Mouse (Mus musculus): ENCODE data around the gene Prex1. TPM values are rescaled to one million over a fixed set of nuclear protein-coding genes. Genes with fewer than 3 reads are reported as not detected.

The Prex1 gene
- polyA plus RNA-seq, 1 experiment from 2014 or later = 29.7 TPM

DNA sequence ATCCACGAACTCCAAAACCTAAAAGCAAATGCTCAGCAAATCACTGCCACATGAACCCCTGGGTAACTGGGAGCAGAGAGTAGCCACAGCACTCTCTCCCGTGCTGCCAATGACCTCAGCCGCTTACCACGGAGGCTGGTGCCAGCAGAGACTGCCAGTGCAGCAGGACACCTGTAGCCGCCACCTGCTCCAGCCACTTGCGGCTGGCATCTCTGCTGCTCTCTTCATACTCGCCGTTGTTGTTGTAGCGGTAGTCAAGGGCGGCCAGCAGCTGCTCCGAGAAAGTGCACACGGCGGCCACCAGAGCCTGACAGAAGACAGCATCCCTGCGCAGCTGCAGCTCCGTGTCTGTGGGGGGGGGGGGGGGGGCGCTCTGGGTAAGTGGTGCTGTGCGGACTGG, 138.2 kb downstream of the Prex1 start:
- Histone ChIP-seq H3K4me2 (ENCODE audit: low read depth, low read length, severe bottlenecking) (no peak overlapping the region), H3K27ac (ENCODE audit: low read depth, low read length) (no peak overlapping the region), H3K27me3 (ENCODE audit: control insufficient read depth, insufficient read depth, low read length) (no peaks in the 10 kb centered on the region), H3K4me3 (ENCODE audit: low read depth, low read length) (no peak overlapping the region), H3K9ac (ENCODE audit: low read length) (no peak overlapping the region), H3K4me1 (replicated peaks; ENCODE audit: control insufficient read depth, insufficient read depth, low read length) (no peaks in the 10 kb centered on the region), H3K9me3 (ENCODE audit: control insufficient read depth, low read length) (no peaks in the 10 kb centered on the region), H3K36me3 (ENCODE audit: control insufficient read depth, insufficient read depth, low read length) (no peaks in the 10 kb centered on the region; the same call in 1 of the 2 replicates)
- DNase-seq (ENCODE audit: low spot score) (no peak), ATAC-seq (replicated peaks; ENCODE audit: low FRiP score) (no peak)
- 74% methylated on average over 16 of the region's 17 CpGs for WGBS

DNA sequence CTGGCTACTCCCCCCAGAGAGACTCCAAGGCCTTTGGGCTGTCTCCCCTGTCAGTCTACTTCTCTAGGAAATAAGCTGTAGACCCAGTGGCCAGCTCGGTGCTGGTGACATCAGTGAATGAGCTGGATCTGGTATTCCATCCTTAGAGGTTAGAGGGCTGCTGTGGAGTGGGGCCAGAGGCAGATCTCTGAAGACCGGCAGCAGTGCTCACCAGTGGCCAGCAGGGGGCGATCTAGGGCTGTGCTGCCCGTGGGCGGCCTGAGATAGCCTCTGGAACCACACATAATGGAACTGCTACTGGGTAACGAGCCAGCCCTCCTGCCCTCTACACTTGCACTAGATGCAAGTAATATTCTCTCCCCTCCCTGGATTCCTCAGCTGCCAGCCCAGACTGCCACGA, 138.7 kb downstream of the Prex1 start:
- Histone ChIP-seq H3K4me2 (ENCODE audit: low read depth, low read length, severe bottlenecking) (no peak overlapping the region), H3K9ac (ENCODE audit: low read length) (no peak overlapping the region), H3K36me3 (ENCODE audit: control insufficient read depth, insufficient read depth, low read length) (no peaks in the 10 kb centered on the region; the same call in 1 of the 2 replicates), H3K4me3 (ENCODE audit: low read depth, low read length) (no peak overlapping the region), H3K27ac (ENCODE audit: low read depth, low read length) (no peak overlapping the region), H3K9me3 (ENCODE audit: control insufficient read depth, low read length) (no peaks in the 10 kb centered on the region), H3K27me3 (ENCODE audit: control insufficient read depth, insufficient read depth, low read length) (no peaks in the 10 kb centered on the region), H3K4me1 (replicated peaks; ENCODE audit: control insufficient read depth, insufficient read depth, low read length) (no peaks in the 10 kb centered on the region)
- DNase-seq (ENCODE audit: low spot score) (peak; percentile 89), ATAC-seq (replicated peaks; ENCODE audit: low FRiP score) (0 out of 2 replicates have a peak, but pooled peaks have one; percentile 36)
- 23% methylated on average over 7 of the region's 7 CpGs for WGBS

DNA sequence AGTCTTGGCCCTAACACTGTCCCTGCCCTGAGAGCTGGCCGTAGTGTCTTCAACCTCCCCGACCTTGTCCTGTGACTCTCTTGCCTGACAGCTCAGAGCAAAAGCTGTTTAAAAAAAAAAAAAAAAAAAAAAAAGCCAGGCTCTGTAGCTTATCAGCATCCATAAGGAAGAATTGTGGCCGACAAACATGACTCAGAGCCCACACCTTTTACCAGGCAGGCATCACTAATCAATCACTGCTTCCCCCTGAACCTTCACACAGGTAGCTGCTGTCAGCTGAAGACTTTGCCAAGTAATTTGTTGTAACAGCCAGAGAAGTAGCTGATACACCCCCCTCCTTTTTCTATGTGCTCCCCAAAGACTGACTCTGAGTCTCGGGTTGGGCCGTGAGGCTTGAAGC, 140.0 kb downstream of the Prex1 start:
- Histone ChIP-seq H3K4me3 (ENCODE audit: low read depth, low read length) (no peak overlapping the region), H3K9ac (ENCODE audit: low read length) (no peak overlapping the region), H3K36me3 (ENCODE audit: control insufficient read depth, insufficient read depth, low read length) (no peaks in the 10 kb centered on the region; the same call in 1 of the 2 replicates), H3K4me2 (ENCODE audit: low read depth, low read length, severe bottlenecking) (no peak overlapping the region), H3K4me1 (replicated peaks; ENCODE audit: control insufficient read depth, insufficient read depth, low read length) (no peaks in the 10 kb centered on the region), H3K27ac (ENCODE audit: low read depth, low read length) (no peak overlapping the region), H3K9me3 (ENCODE audit: control insufficient read depth, low read length) (no peaks in the 10 kb centered on the region), H3K27me3 (ENCODE audit: control insufficient read depth, insufficient read depth, low read length) (no peaks in the 10 kb centered on the region)
- 90% methylated on average over 5 of the region's 5 CpGs for WGBS
- DNase-seq (ENCODE audit: low spot score) = no peak
- no peak for ATAC-seq (replicated peaks; ENCODE audit: low FRiP score)

DNA sequence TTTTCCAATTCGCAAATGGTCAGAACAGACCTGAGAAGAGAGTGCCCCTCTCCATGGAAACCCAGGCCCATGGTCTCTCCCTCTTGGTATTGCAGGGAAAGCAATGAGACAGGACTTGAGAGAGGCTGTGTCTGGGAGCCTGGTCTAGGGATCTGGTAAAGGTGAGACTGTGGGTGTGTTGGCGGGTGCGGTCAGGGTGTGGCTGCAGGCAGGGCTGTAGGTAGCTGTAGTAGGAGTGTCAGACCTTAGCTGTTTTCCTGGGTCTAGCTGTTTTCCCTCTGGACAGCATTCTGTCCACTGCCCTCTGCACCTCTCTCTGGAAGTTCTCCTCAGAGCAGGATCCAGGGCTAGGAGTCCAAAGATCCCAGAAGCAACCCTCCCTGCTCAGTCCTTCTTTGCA, 141.3 kb downstream of the Prex1 start:
- Histone ChIP-seq H3K4me1 (replicated peaks; ENCODE audit: control insufficient read depth, insufficient read depth, low read length) (no peaks in the 10 kb centered on the region), H3K9ac (ENCODE audit: low read length) (no peak overlapping the region), H3K27ac (ENCODE audit: low read depth, low read length) (no peak overlapping the region), H3K27me3 (ENCODE audit: control insufficient read depth, insufficient read depth, low read length) (no peaks in the 10 kb centered on the region), H3K36me3 (ENCODE audit: control insufficient read depth, insufficient read depth, low read length) (no peaks in the 10 kb centered on the region; the same call in 1 of the 2 replicates), H3K4me2 (ENCODE audit: low read depth, low read length, severe bottlenecking) (no peak overlapping the region), H3K4me3 (ENCODE audit: low read depth, low read length) (no peak overlapping the region), H3K9me3 (ENCODE audit: control insufficient read depth, low read length) (no peaks in the 10 kb centered on the region)
- DNase-seq (ENCODE audit: low spot score) (no peak), ATAC-seq (replicated peaks; ENCODE audit: low FRiP score) (no peak)
- 92% methylated on average over 3 of the region's 3 CpGs for WGBS

- WGBS = 91% methylated on average over 9 of the region's 9 CpGs
Measured at GRCm38 (mm10) chr2:166569182-166569581, 144.4 kb downstream of the Prex1 start.

GRCm38 (mm10) chr2:166565503-166565902, 148.1 kb downstream of the Prex1 start:
- 74% methylated on average over 5 of the region's 5 CpGs for WGBS
- H3K4me1 ChIP-seq (replicated peaks; ENCODE audit: control insufficient read depth, insufficient read depth, low read length) = no peaks in the 10 kb centered on the region
- no peaks in the 10 kb centered on the region for H3K9me3 ChIP-seq (ENCODE audit: control insufficient read depth, low read length)
- H3K27me3 ChIP-seq (ENCODE audit: control insufficient read depth, insufficient read depth, low read length) = no peaks in the 10 kb centered on the region
- H3K9ac ChIP-seq (ENCODE audit: low read length) = no peak overlapping the region
- DNase-seq (ENCODE audit: low spot score) (no peak), ATAC-seq (replicated peaks; ENCODE audit: low FRiP score) (no peak)
- H3K36me3 ChIP-seq (ENCODE audit: control insufficient read depth, insufficient read depth, low read length) = no peaks in the 10 kb centered on the region; the same call in 1 of the 2 replicates
- H3K4me2 ChIP-seq (ENCODE audit: low read depth, low read length, severe bottlenecking) = no peak overlapping the region
- H3K27ac ChIP-seq (ENCODE audit: low read depth, low read length) = no peak overlapping the region
- no peak overlapping the region for H3K4me3 ChIP-seq (ENCODE audit: low read depth, low read length)

More at GRCm38 (mm10) chr2:166569182-166569581, 144.4 kb downstream of the Prex1 start:
- Histone ChIP-seq H3K9ac (ENCODE audit: low read length) (no peak overlapping the region), H3K27ac (ENCODE audit: low read depth, low read length) (no peak overlapping the region), H3K36me3 (ENCODE audit: control insufficient read depth, insufficient read depth, low read length) (no peaks in the 10 kb centered on the region; the same call in 1 of the 2 replicates), H3K4me1 (replicated peaks; ENCODE audit: control insufficient read depth, insufficient read depth, low read length) (no peaks in the 10 kb centered on the region), H3K4me3 (ENCODE audit: low read depth, low read length) (no peak overlapping the region), H3K4me2 (ENCODE audit: low read depth, low read length, severe bottlenecking) (no peak overlapping the region), H3K27me3 (ENCODE audit: control insufficient read depth, insufficient read depth, low read length) (no peaks in the 10 kb centered on the region), H3K9me3 (ENCODE audit: control insufficient read depth, low read length) (no peaks in the 10 kb centered on the region)
- ATAC-seq (replicated peaks; ENCODE audit: low FRiP score) (no peak), DNase-seq (ENCODE audit: low spot score) (no peak)

DNA sequence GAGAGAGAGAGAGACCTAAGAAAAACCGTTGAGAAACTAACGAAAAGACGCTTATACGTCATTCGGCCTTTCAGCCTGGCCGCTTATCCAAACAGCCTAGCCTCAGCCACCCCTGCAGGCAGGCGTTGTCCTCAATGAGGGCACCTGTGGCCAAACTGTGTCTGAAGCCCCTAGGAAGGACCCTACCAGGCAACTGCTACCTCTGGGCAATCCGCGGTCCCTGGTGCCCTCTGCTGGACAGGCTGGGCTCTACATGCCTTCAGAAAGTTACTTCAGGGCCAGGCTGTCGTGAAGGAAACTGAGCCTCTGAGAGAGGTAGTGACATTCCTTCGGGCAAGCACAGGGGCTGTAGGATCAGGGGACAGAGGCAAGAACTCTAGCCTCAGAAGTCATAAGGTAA, 149.2 kb downstream of the Prex1 start:
- Histone ChIP-seq H3K9me3 (ENCODE audit: control insufficient read depth, low read length) (no peaks in the 10 kb centered on the region), H3K9ac (ENCODE audit: low read length) (no peak overlapping the region), H3K36me3 (ENCODE audit: control insufficient read depth, insufficient read depth, low read length) (no peaks in the 10 kb centered on the region; the same call in 1 of the 2 replicates), H3K4me3 (ENCODE audit: low read depth, low read length) (no peak overlapping the region), H3K27me3 (ENCODE audit: control insufficient read depth, insufficient read depth, low read length) (no peaks in the 10 kb centered on the region), H3K4me2 (ENCODE audit: low read depth, low read length, severe bottlenecking) (no peak overlapping the region), H3K4me1 (replicated peaks; ENCODE audit: control insufficient read depth, insufficient read depth, low read length) (0 out of 2 replicates have a peak, but pooled peaks cover 2% of the 10 kb centered on the region), H3K27ac (ENCODE audit: low read depth, low read length) (no peak overlapping the region)
- peak; percentile 81 for ATAC-seq (replicated peaks; ENCODE audit: low FRiP score)
- 3% methylated on average over 11 of the region's 11 CpGs for WGBS
- DNase-seq (ENCODE audit: low spot score) = peak; percentile 91

GRCm38 (mm10) chr2:166563890-166564289, 149.7 kb downstream of the Prex1 start:
- H3K4me2 ChIP-seq (ENCODE audit: low read depth, low read length, severe bottlenecking) = no peak overlapping the region

DNA sequence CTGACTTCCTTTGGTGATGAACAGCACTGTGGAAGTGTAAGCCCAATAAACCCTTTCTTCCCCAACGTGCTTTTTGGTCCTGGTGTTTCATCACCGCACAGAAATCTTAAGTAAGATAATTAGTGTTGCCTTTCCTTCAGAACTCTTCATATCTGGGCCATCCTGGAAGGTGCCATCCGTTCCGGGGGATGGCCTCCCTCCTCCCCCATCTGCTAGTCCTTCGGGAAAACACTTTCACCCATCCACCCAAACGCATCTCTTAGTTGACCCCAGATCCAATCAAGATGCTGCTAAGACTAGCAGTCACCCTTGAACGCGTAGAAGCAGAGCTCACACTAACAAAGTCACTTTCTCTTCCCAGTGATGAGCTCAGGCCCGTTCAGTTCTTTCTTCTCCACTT, 150.6 kb downstream of the Prex1 start:
- Histone ChIP-seq H3K4me2 (ENCODE audit: low read depth, low read length, severe bottlenecking) (no peak overlapping the region), H3K4me1 (replicated peaks; ENCODE audit: control insufficient read depth, insufficient read depth, low read length) (0 out of 2 replicates have a peak, but pooled peaks cover 2% of the 10 kb centered on the region), H3K36me3 (ENCODE audit: control insufficient read depth, insufficient read depth, low read length) (no peaks in the 10 kb centered on the region; the same call in 1 of the 2 replicates), H3K4me3 (ENCODE audit: low read depth, low read length) (no peak overlapping the region), H3K9ac (ENCODE audit: low read length) (no peak overlapping the region), H3K9me3 (ENCODE audit: control insufficient read depth, low read length) (no peaks in the 10 kb centered on the region), H3K27ac (ENCODE audit: low read depth, low read length) (no peak overlapping the region), H3K27me3 (ENCODE audit: control insufficient read depth, insufficient read depth, low read length) (no peaks in the 10 kb centered on the region)
- DNase-seq (ENCODE audit: low spot score) (no peak), ATAC-seq (replicated peaks; ENCODE audit: low FRiP score) (no peak)
- 89% methylated on average over 9 of the region's 9 CpGs for WGBS

More at GRCm38 (mm10) chr2:166563890-166564289, 149.7 kb downstream of the Prex1 start:
- no peaks in the 10 kb centered on the region for H3K27me3 ChIP-seq (ENCODE audit: control insufficient read depth, insufficient read depth, low read length)
- no peaks in the 10 kb centered on the region for H3K9me3 ChIP-seq (ENCODE audit: control insufficient read depth, low read length)
- H3K4me3 ChIP-seq (ENCODE audit: low read depth, low read length) = no peak overlapping the region
- WGBS = 9% methylated on average over 6 of the region's 6 CpGs
- peak; percentile 19; the same call in 1 of the 2 replicates for ATAC-seq (replicated peaks; ENCODE audit: low FRiP score)
- H3K27ac ChIP-seq (ENCODE audit: low read depth, low read length) = no peak overlapping the region
- peak; percentile 93 for DNase-seq (ENCODE audit: low spot score)
- H3K9ac ChIP-seq (ENCODE audit: low read length) = no peak overlapping the region
- 0 out of 2 replicates have a peak, but pooled peaks cover 2% of the 10 kb centered on the region for H3K4me1 ChIP-seq (replicated peaks; ENCODE audit: control insufficient read depth, insufficient read depth, low read length)
- H3K36me3 ChIP-seq (ENCODE audit: control insufficient read depth, insufficient read depth, low read length) = no peaks in the 10 kb centered on the region; the same call in 1 of the 2 replicates

All from forebrain, embryonic 11.5 days (tissue).